Mouse (Mus musculus) heart, embryonic 16.5 days (tissue): Measurements from ENCODE around the gene Tmem214. TPM values are rescaled to one million over a fixed set of nuclear protein-coding genes. Genes with fewer than 3 reads are reported as not detected.
A peak's percentile ranks its signal among the peaks of the same experiment; 100 is the strongest.

Source experiments
- ATAC-seq: fragments of 200-750 bp; cut with Nextera tagmentation; replicated peaks from 2 replicates; pipeline ENCODE4 v1.8.0; 2017; ENCODE audit warnings: moderate number of reproducible peaks; ENCODE audit not compliant: insufficient read depth, low FRiP score; ENCODE audit errors: extremely low read depth
- H3K27ac ChIP-seq: fragments of 300-500 bp; sonication (generic); 2 replicates; pipeline ENCODE4 v1.5.1; 2014; ENCODE audit warnings: mild to moderate bottlenecking, low read length, control low read depth, moderate library complexity
- H3K27me3 ChIP-seq: fragments of 300-500 bp; sonication (generic); 2 replicates; pipeline ENCODE4 v1.6.1; 2014; ENCODE audit warnings: low read length, mixed read lengths; ENCODE audit not compliant: control insufficient read depth, insufficient read depth
- H3K36me3 ChIP-seq: fragments of 300-500 bp; sonication (generic); 2 replicates; pipeline ENCODE4 v1.6.1; 2014; ENCODE audit not compliant: control insufficient read depth, insufficient read depth
- H3K4me1 ChIP-seq: fragments of 300-500 bp; sonication (generic); 2 replicates; pipeline ENCODE4 v1.6.1; 2014; ENCODE audit warnings: low read length, mixed read lengths; ENCODE audit not compliant: control insufficient read depth, insufficient read depth
- H3K4me2 ChIP-seq: fragments of 300-500 bp; sonication (generic); 2 replicates; pipeline ENCODE4 v1.6.1; 2014; ENCODE audit warnings: low read depth, mild to moderate bottlenecking, control low read depth, low read length
- H3K4me3 ChIP-seq: fragments of 300-500 bp; sonication (generic); 2 replicates; pipeline ENCODE4 v1.5.1; 2014; ENCODE audit warnings: mild to moderate bottlenecking, control low read depth, low read length
- H3K9ac ChIP-seq: fragments of 300-500 bp; sonication (generic); 2 replicates; pipeline ENCODE4 v1.6.1; 2014; ENCODE audit warnings: low read length, control low read depth
- H3K9me3 ChIP-seq: fragments of 300-500 bp; sonication (generic); replicated peaks from 2 replicates; pipeline ENCODE4 v1.6.1; 2016; ENCODE audit warnings: low read length; ENCODE audit not compliant: control insufficient read depth
- WGBS: fragments of 180-500 bp; shearing (Covaris S2); extraction: QIAGEN DNeasy Blood & Tissue Kit; methylation state at CpG from one replicate; pipeline ENCODE4 v1.1.7; 2014; 5-methylcytosine and 5-hydroxymethylcytosine counted together
- polyA plus RNA-seq: library from polyadenylated mRNA; unstranded; fragments of >200 nt; fragmentation: Nextera tagmentation; extraction: Ambion mirVana; gene quantifications from 2 replicates; pipeline ENCODE4 v1.2.1, GENCODE M21; 2015

Gene Tmem214
- polyA plus RNA-seq, 1 experiment from 2014 or later: 58.8 TPM

- Histone ChIP-seq H3K4me3 (peak within 1 kb of the TSS; percentile 71), H3K4me2 (peak within 1 kb of the TSS; percentile 73), H3K27ac (peak within 1 kb of the TSS; percentile 87), H3K9me3 (no peaks in the 10 kb centered on the region), H3K27me3 (no peaks in the 10 kb centered on the region), H3K4me1 (peaks cover 23% of the 10 kb centered on the region), H3K9ac (peak within 1 kb of the TSS; percentile 73), H3K36me3 (peaks cover 5% of the 10 kb centered on the region)
- ATAC-seq: peak; percentile 77
- WGBS: 1% methylated on average over 37 of the region's 40 CpGs
Observed at GRCm38 (mm10) chr5:30921256-30922033, 53.6 kb downstream of the Tmem214 start, which contains the start of gene Khk. Khk (plus strand) TSS chr5:30921431.

- no peak for ATAC-seq
- Histone ChIP-seq H3K4me2 (peak overlapping the region; percentile 73), H3K4me3 (peak overlapping the region; percentile 71; the same call in 1 of the 2 replicates), H3K9me3 (no peaks in the 10 kb centered on the region), H3K4me1 (peaks cover 18% of the 10 kb centered on the region), H3K27me3 (no peaks in the 10 kb centered on the region), H3K9ac (no peak overlapping the region), H3K27ac (no peak overlapping the region), H3K36me3 (peaks cover 5% of the 10 kb centered on the region)
- 47% methylated on average over 10 of the region's 10 CpGs for WGBS
Observed at GRCm38 (mm10) chr5:30922581-30923041, 54.8 kb downstream of the Tmem214 start.

- Histone ChIP-seq H3K36me3 (peaks cover 5% of the 10 kb centered on the region), H3K27ac (no peak overlapping the region), H3K9ac (no peak overlapping the region), H3K27me3 (no peaks in the 10 kb centered on the region), H3K9me3 (no peaks in the 10 kb centered on the region), H3K4me1 (peaks cover 18% of the 10 kb centered on the region), H3K4me2 (peak overlapping the region; percentile 73; the same call in 1 of the 2 replicates), H3K4me3 (no peak overlapping the region)
- no peak for ATAC-seq
- WGBS: 70% methylated on average over 6 of the region's 6 CpGs
Observed at GRCm38 (mm10) chr5:30923119-30923518, 55.3 kb downstream of the Tmem214 start.

- Histone ChIP-seq H3K36me3 (no peaks in the 10 kb centered on the region; the same call in 1 of the 2 replicates), H3K9ac (no peak overlapping the region), H3K4me1 (peaks cover 18% of the 10 kb centered on the region), H3K4me2 (no peak overlapping the region), H3K27ac (no peak overlapping the region), H3K4me3 (no peak overlapping the region), H3K27me3 (no peaks in the 10 kb centered on the region), H3K9me3 (no peaks in the 10 kb centered on the region)
- no peak for ATAC-seq
- WGBS: 78% methylated on average over 8 of the region's 8 CpGs
Observed at GRCm38 (mm10) chr5:30924614-30925013, 56.8 kb downstream of the Tmem214 start.

GRCm38 (mm10) chr5:30925217-30925616 lies 57.4 kb downstream of the Tmem214 start:
- H3K4me3 ChIP-seq: no peak overlapping the region
- no peak overlapping the region for H3K27ac ChIP-seq
- no peaks in the 10 kb centered on the region; the same call in 1 of the 2 replicates for H3K36me3 ChIP-seq
- no peaks in the 10 kb centered on the region for H3K9me3 ChIP-seq
- no peaks in the 10 kb centered on the region for H3K27me3 ChIP-seq
- ATAC-seq: no peak
- H3K9ac ChIP-seq: no peak overlapping the region
- H3K4me1 ChIP-seq: peaks cover 18% of the 10 kb centered on the region
- no peak overlapping the region for H3K4me2 ChIP-seq
- 85% methylated on average over 5 of the region's 5 CpGs for WGBS

- 81% methylated on average over 2 of the region's 2 CpGs for WGBS
Observed at GRCm38 (mm10) chr5:30926073-30926472, 58.3 kb downstream of the Tmem214 start.

GRCm38 (mm10) chr5:30927945-30928529 lies 60.2 kb downstream of the Tmem214 start:
- WGBS: 39% methylated on average over 7 of the region's 7 CpGs
- H3K9me3 ChIP-seq: no peaks in the 10 kb centered on the region
- H3K4me1 ChIP-seq: peaks cover 4% of the 10 kb centered on the region; the same call in 1 of the 2 replicates
- H3K4me3 ChIP-seq: no peak overlapping the region; the same call in 1 of the 2 replicates
- no peak overlapping the region for H3K9ac ChIP-seq
- H3K4me2 ChIP-seq: peak overlapping the region; percentile 40
- H3K36me3 ChIP-seq: no peaks in the 10 kb centered on the region
- H3K27ac ChIP-seq: no peak overlapping the region
- H3K27me3 ChIP-seq: no peaks in the 10 kb centered on the region
- ATAC-seq: no peak

More at GRCm38 (mm10) chr5:30926073-30926472, 58.3 kb downstream of the Tmem214 start:
- no peak overlapping the region for H3K4me2 ChIP-seq
- no peak overlapping the region for H3K4me3 ChIP-seq
- no peak overlapping the region for H3K9ac ChIP-seq
- ATAC-seq: no peak
- no peaks in the 10 kb centered on the region for H3K27me3 ChIP-seq
- no peak overlapping the region for H3K27ac ChIP-seq
- peaks cover 13% of the 10 kb centered on the region for H3K4me1 ChIP-seq
- H3K36me3 ChIP-seq: no peaks in the 10 kb centered on the region
- H3K9me3 ChIP-seq: no peaks in the 10 kb centered on the region
